Mouse (Mus musculus): Measurements from ENCODE around the gene Spon1.

DNA sequence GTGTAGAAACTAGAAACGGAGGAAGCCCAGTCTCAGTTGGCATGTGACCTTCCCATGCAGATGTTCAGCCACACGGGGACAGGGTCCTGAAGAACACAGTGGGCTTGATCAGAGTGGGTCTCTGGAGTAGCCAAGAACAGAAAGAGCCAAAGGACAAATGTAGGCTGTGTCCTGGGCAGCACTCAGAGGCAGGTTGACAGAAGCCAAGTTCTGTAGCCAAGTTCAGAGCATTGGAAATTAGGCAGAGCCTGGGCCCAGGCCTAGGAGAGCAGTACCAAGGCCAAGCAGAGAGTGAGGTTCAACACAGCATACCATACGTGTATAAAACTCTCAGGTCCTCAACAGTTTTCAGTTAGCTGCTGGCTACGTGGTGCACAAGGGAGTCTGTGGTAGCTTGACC, 153.7 kb downstream of the Spon1 start:
- TF ChIP-seq POLR2A (IDR thresholded peaks at IDR 0.05; ENCODE audit: low read depth, low read length) (no peak), CTCF (IDR thresholded peaks at IDR 0.05; ENCODE audit: extremely low read depth, insufficient read depth, insufficient read length, insufficient replicate concordance) (no peak)
